Mouse (Mus musculus) c-Kit-positive CD71-positive TER-119-negative erythroid progenitor cells, embryonic 14.5 days (primary cell): ENCODE results near the gene Nipal4.
"Not testable (repeated sequence)": the region's sequence is repeated elsewhere in the genome, so short reads cannot be mapped to it uniquely, and the experiment has no call there.

Source experiments
- DNase-seq: peaks from one replicate; pipeline ENCODE4 v3.0.0-alpha.2; 2013; ENCODE audit warnings: low read depth

Gene Nipal4

DNA sequence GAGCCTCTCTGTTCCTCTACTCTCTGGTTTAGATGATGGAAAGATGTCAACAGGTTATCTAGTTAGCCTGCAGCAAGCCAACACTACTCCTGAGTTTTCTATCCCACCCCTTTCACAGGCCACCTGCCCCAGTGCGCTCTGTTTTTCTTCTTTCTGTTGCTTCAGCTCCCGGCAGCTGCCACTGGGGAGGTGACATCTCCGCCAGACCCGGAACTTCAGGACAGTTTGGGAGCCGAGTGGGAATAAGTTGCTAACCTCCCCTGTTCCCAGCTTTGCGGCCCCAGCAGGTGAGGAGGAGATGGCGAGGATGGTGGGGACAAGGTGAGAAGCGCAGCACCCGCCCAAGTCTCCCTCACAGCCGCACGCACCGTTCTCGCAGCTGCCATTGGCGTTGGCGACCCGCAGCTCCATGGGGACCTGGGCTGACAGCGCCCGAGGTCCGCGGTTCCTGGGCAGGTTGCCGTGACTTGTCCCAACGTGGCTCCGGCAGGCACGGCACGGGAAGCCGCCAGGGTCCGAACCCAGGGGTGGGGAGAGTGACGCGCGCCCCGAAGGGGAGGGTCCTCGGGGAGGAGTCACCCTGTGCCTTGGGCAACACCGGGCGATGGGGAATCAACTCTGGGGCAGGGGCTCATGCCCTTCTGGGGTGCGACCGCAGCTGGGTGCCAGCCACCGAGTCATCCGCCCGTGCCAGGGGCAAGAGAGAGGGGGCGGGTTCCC, at the start of gene Nipal4:
Nipal4 (minus strand) TSS at position 643 of the 720 bp plus-strand sequence.
- no peak for DNase-seq

DNA sequence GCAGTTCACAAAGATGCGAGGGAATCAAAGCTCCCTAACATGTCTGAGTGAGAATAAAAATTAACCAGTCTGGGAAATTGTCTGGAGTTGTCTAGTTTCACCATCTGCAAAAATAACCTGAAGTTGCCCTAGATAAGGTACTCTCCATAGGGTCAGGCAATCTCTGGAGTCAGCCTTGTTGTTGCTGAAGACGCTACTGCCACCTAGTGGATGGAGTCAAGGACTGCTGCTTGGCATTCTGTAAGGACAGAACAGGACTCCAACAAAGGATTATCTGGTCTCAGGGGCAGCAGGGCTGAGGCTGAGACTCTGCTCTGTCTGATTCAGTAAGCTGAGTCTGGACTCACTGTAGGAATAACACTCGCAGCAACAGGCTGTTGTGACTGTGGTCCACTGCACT, 49.0 kb upstream of the Nipal4 start:
- DNase-seq: peak; percentile 68

- DNase-seq: no peak
Observed at GRCm38 (mm10) chr11:46214368-46215230, 48.3 kb upstream of the Nipal4 start.

GRCm38 (mm10) chr11:46213844-46214243, 47.5 kb upstream of the Nipal4 start:
- no peak for DNase-seq

- DNase-seq: no peak
Observed at GRCm38 (mm10) chr11:46211858-46212257, 45.5 kb upstream of the Nipal4 start.

DNA sequence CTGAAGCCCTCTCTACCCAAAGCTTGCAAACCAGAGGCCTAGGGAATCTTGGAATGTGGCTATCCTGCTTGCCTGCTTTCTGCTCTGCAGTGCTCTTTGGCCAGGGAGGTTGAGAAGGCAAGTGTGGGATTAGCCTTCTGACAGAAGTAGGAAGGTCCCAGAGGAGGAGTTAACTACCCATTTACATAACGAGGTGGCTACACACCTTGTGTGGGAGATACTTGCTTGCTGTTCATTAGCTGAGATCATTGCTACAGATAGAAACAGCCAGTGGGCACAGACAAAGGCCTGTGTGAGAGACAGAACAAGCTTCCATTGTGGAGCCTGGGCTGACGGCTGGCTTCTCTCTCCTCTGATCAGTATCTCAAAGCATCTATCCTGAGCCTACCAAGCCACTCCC, 43.6 kb upstream of the Nipal4 start:
- DNase-seq: no peak

- DNase-seq: no peak
Observed at GRCm38 (mm10) chr11:46205639-46206409, 39.5 kb upstream of the Nipal4 start.

DNA sequence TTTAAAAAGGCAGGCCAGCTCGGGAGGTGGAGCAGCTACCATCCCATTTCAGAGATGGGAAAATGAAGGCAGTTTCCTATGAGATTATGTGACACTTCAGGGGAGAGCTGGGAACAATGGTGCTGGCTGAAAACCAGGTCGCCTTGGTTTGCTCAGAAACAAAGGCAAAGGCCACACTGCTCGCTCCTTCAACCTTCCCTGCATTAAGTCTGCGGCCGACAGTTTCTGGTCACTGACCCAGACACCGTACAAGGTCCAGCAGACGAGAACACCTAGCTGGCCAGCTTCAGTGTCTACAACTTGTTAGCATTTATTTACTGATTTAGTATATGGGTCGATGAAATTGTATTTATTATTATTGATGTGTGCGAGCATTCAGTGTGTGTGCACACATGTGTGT, 38.5 kb upstream of the Nipal4 start:
- DNase-seq: no peak

- no peak for DNase-seq
Observed at GRCm38 (mm10) chr11:46202547-46202887, 36.2 kb upstream of the Nipal4 start.

GRCm38 (mm10) chr11:46201636-46202546, 35.6 kb upstream of the Nipal4 start:
- DNase-seq: no peak

GRCm38 (mm10) chr11:46200664-46201063, 34.4 kb upstream of the Nipal4 start:
- DNase-seq: no peak

DNA sequence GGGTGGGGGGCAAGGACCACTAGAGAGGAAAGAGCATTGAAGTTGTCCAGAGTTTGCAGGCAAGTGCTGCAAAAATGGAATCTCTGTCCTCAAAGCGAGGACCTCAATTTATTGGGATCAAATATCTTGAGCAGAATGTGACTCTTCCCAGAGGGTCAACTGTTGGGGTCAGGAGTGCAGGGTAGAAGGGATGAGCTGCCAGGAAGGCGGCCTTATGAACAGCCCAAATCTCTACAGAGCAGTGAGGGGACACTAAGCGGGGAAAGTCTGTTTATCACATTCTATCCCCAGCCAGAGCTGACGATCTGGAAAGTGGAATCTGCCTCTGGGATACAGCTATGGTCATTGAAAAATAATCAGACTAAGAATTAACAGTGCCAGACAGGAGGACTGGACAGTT, 27.9 kb upstream of the Nipal4 start:
- no peak for DNase-seq

DNA sequence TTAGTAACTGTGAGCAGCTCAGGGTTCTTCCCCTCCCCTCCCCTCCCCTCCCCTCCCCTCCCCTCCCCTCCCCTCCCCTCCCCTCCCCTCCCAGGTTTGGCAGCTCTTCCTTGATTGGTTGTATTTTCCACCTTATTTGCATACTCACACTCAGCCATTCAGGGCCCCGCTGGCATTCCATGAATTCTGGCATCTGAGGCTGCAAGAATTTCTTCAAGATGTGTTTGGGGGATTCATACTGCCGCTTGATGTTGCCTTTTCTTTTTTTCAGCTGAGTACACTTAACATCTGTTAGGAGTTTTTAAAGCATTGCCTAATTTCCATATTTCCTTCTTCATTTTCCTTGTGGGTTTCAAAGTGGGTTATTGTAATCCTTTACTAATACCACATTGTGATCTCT, 22.0 kb upstream of the Nipal4 start:
- DNase-seq: no peak

DNA sequence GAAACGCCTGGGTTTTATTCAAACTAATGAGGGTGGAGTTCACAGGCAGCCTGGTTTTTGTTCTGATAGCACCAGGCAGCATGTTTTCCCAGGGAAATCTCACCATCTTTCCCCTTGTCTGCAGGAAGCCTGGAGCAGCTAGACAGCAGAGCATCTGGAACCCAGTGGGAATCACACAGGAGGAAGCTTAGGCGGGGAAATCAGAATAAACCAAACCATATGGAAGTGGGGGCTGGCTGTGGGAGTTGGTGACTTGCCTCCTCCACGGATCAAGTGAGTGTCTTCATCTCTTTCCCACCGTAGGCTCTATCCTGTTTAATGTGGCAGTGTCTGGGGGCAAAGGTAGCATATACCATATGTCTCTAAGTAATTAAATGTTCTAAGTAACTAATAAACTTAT, 19.2 kb upstream of the Nipal4 start:
- DNase-seq: no peak

GRCm38 (mm10) chr11:46184946-46185345, 18.6 kb upstream of the Nipal4 start:
- DNase-seq: no peak

- DNase-seq: not testable (repeated sequence)
Observed at GRCm38 (mm10) chr11:46182031-46182430, 15.7 kb upstream of the Nipal4 start.

DNA sequence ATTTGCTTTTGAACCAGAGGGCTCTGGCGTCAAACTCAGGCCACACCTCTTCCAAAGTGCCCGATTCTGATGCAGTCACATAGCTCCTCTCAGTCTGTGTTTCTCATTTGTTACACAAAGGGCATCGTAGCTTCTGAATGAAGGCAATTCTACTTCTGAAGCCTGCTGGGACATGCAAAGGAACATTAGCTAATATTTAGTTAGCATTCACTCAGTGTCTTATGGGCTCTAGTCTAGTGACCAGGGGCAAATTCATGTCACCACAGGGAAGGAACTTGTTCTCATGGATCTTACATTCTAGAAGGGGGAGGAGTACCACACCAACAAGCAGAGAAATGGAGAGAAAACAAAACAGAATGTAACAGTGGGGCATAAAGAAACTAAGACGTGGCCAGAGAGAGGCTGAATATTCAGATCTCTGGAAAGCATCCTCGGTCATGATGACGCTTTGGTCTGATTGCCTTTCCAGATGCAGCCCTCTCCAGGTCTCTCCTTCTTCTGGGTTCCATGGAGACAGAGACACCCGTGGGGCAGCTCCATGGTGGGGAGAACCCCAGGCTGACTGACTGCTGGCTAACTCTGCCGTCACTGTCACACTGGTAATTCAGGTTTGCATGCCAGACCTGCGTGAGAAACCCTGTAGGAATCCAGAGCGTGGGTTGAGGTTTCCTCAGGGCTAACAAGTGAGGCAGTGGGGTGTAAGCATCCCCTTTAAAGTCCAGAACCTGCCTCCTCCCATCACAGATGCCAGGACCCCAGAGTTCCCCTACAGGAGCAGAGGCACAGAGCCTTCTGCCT, 11.1 kb upstream of the Nipal4 start:
- no peak for DNase-seq

- no peak for DNase-seq
Observed at GRCm38 (mm10) chr11:46176155-46176554, 9.8 kb upstream of the Nipal4 start.

GRCm38 (mm10) chr11:46172128-46172527, 5.8 kb upstream of the Nipal4 start:
- DNase-seq: no peak

- no peak for DNase-seq
Observed at GRCm38 (mm10) chr11:46169908-46170307, 3.6 kb upstream of the Nipal4 start.

DNA sequence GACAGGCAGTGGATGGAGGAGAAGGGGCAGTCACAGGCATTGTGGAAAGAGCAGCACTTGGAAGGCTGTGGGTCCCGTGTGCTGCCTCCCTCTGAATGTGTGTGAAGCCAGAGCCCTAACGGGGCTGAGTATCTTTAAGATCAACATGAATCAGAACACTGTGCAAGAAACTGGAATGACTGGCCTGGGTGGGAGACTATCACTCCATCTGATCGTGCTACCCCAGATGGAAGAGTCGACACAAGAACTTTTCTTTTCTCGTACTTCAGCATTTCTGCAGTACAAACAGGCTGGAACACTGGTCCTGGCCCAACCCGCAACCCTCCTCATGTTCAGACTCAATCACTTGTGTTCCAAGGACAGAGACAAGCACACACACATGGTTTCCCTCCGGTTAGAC, 2.2 kb upstream of the Nipal4 start:
- DNase-seq: no peak
